Mouse (Mus musculus) small intestine, adult 2 months (tissue): Measurements from ENCODE around the gene Kcnn3.

ENCODE experiments used
- CTCF ChIP-seq: fragments of 200-500 bp; IDR thresholded peaks from 2 replicates; pipeline ENCODE4 v1.5.1; 2012; ENCODE audit warnings: low read depth, mild to moderate bottlenecking, control low read depth, inconsistent platforms, low read length, moderate library complexity, mixed read lengths; ENCODE audit not compliant: insufficient replicate concordance, insufficient read length; ENCODE audit errors: extremely low read depth
- POLR2A ChIP-seq: fragments of 200-500 bp; IDR thresholded peaks from 2 replicates; pipeline ENCODE4 v1.6.1; 2012; ENCODE audit warnings: low read depth, mild to moderate bottlenecking, control low read depth, inconsistent platforms, low read length, moderate library complexity

GRCm38 (mm10) chr3:89698958-89699357 lies 179.0 kb downstream of the Kcnn3 start:
- TF ChIP-seq POLR2A (no peak), CTCF (no peak)
